In the genomic region with DNA sequence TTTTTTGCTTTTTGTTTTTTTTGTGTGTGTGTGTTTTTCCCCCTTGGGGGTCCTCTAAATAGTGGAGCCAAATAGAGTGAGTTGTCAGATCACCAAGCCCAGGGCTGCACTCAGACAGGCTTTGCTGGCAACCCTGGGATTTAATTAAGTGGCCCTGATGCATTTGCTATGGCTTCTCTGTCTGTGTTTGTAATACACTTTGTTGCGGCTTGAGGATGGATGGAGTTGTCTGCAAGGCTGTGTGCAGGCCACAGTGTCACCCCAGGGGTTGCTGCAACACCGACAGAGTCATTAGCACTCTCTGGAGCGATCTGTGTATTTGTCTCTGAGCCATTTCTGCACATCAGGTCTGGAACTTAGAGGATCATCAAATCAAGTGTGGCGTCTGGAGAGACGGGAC, we compare ENCODE assay signal across 21 mouse cellular contexts.
"Had no signal": no experiment of that assay in that cellular context is flagged by ENCODE, and none has a peak within 500 bp of the region (broad histone marks: within the 10 kb centered on the region; RNA-seq: fewer than 3 reads in every experiment).

No protein-coding gene starts in this region.

- H3K9me3 ChIP-seq: limb, embryonic 10.5 days; midbrain, embryonic 12.5 days; midbrain, embryonic 15.5 days; neural tube, embryonic 12.5 days; neural tube, embryonic 15.5 days had no signal

- H3K9ac ChIP-seq: limb, embryonic 13.5 days; liver, embryonic 12.5 days; liver, embryonic 15.5 days; midbrain, embryonic 12.5 days; midbrain, embryonic 15.5 days; neural tube, embryonic 12.5 days; neural tube, embryonic 15.5 days had no signal

- DNase-seq: kidney, adult 18-20 months; kidney, adult 9 months; kidney, postnatal 14 days; kidney, postnatal 4 days; layer of hippocampus, postnatal 36 days; liver; right cerebral cortex, adult 18-20 months; right cerebral cortex, postnatal 25 days; thymus, adult 18-20 months; thymus, postnatal 36 days had no signal

- H3K27ac ChIP-seq: limb, embryonic 10.5 days; limb, embryonic 13.5 days; liver, embryonic 12.5 days; liver, embryonic 15.5 days; macrophage; midbrain, embryonic 12.5 days; midbrain, embryonic 15.5 days; neural tube, embryonic 12.5 days; neural tube, embryonic 15.5 days had no signal

- H3K4me2 ChIP-seq: limb, embryonic 13.5 days; liver, embryonic 12.5 days; liver, embryonic 15.5 days; midbrain, embryonic 12.5 days; midbrain, embryonic 15.5 days; neural tube, embryonic 12.5 days; neural tube, embryonic 15.5 days had no signal

- H3K4me1 ChIP-seq: limb, embryonic 10.5 days; limb, embryonic 13.5 days; liver, embryonic 12.5 days; liver, embryonic 15.5 days; midbrain, embryonic 12.5 days; midbrain, embryonic 15.5 days; neural tube, embryonic 12.5 days had no signal

- ATAC-seq: inflammation-experienced regulatory T-cells, adult 6 months; intestine, embryonic 16.5 days; liver, embryonic 12.5 days; midbrain, embryonic 15.5 days had no signal

- H3K36me3 ChIP-seq: limb, embryonic 10.5 days; limb, embryonic 13.5 days; liver, embryonic 12.5 days; liver, embryonic 15.5 days; midbrain, embryonic 12.5 days; midbrain, embryonic 15.5 days; neural tube, embryonic 12.5 days; neural tube, embryonic 15.5 days had no signal

- H3K27me3 ChIP-seq: limb, embryonic 13.5 days; liver, embryonic 12.5 days; liver, embryonic 15.5 days; midbrain, embryonic 12.5 days; midbrain, embryonic 15.5 days; neural tube, embryonic 12.5 days; neural tube, embryonic 15.5 days had no signal

- H3K4me3 ChIP-seq: limb, embryonic 10.5 days; limb, embryonic 13.5 days; liver, embryonic 12.5 days; liver, embryonic 15.5 days; midbrain, embryonic 12.5 days; midbrain, embryonic 15.5 days; neural tube, embryonic 12.5 days; neural tube, embryonic 15.5 days had no signal
